Mouse (Mus musculus): ENCODE results near the gene Agrn. TPM values are rescaled to one million over a fixed set of nuclear protein-coding genes. Genes with fewer than 3 reads are reported as not detected.

Gene Agrn
- polyA plus RNA-seq, 1 experiment from 2014 or later = 155 TPM

DNA sequence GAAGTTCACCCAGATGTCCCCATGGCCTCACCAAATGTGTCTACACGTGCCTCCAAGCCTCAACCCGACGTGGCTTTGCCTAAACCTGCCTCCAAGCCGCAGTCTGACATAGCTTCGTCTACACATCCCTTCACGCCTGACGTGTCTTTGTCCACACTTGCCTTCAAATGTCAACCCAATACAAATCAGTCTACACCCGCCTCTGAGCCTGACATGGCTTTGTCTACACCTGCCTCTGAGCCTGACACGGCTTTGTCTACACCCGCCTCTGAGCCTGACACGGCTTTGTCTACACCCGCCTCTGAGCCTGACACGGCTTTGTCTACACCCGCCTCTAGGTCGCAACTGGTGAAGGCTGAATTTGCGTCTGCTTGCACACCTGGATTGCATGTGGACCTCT, 20.6 kb upstream of the Agrn start:
- H3K27me3 ChIP-seq = no peaks in the 10 kb centered on the region
- no peak overlapping the region for H3K4me3 ChIP-seq
- H3K4me2 ChIP-seq (replicated peaks) = no peak overlapping the region
- H3K36me3 ChIP-seq = no peaks in the 10 kb centered on the region
- no peak overlapping the region for H3K9ac ChIP-seq (replicated peaks)
- no peak overlapping the region for H3K27ac ChIP-seq (replicated peaks)
- no peak for ATAC-seq (ENCODE audit: low FRiP score, low read depth)
- 0 out of 2 replicates have a peak, but pooled peaks cover 2% of the 10 kb centered on the region for H3K4me1 ChIP-seq
- WGBS = 81% methylated on average over 16 of the region's 16 CpGs
- H3K9me3 ChIP-seq = no peaks in the 10 kb centered on the region

DNA sequence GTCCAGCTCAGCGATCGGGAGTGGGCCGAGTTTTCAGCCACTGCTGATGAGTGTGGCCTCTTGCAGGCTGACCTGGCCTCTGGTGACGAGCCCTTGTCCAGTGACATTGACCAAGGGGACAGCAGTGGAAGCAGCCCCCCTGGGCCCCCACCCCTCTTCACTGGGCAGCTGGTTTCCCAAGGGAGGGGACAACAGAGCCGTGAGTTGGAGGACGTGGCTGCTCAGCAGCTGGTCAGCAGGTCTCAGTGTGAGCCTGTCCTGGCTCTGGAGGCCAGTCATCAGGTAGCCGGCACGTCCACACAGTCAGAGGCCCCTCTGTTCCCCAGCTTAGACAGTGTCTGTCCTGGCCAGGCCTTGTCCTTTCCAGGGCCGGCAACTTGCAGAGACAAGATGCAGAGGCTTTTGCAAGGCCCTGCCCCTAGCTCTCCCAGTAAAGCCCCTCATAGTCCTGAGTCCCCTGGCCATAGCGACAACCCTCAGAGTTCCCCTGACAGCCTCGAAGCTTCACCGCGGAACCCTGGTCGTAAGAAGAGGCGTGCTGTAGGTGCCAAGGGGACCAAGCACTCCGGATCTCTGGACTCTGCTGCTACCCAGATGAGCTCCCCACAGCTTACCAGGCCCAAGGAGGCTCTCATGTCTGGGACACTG, 19.9 kb upstream of the Agrn start:
- Histone ChIP-seq H3K9me3 (no peaks in the 10 kb centered on the region), H3K4me3 (no peak overlapping the region), H3K36me3 (no peaks in the 10 kb centered on the region), H3K27ac (replicated peaks) (no peak overlapping the region), H3K27me3 (no peaks in the 10 kb centered on the region), H3K9ac (replicated peaks) (no peak overlapping the region), H3K4me1 (0 out of 2 replicates have a peak, but pooled peaks cover 2% of the 10 kb centered on the region), H3K4me2 (replicated peaks) (no peak overlapping the region)
- WGBS = 86% methylated on average over 16 of the region's 16 CpGs
- ATAC-seq (ENCODE audit: low FRiP score, low read depth) = no peak

DNA sequence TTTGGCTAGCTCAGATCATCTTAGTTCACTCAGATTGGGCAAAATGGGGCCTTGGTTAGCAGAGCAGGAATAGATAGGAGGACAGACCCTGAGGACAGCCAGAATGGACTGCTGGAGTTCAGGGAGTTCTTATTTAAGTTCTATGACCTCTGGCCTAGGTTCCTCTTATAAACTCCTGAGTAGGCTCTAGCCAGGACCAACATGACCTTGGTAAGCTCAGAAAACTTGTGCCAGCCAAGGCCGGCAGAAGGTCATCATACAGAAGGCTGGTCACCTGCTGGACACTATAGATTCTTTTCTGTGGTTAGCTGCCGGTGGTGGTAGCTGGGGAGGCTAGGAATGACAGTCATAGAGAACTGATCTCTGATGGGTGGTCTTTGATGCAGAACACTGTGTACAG, 18.9 kb upstream of the Agrn start:
- 82% methylated on average over 2 of the region's 2 CpGs for whole genome bisulfite sequencing
- H3K36me3 ChIP-seq = no peaks in the 10 kb centered on the region
- H3K27me3 ChIP-seq = no peaks in the 10 kb centered on the region
- no peak overlapping the region for H3K4me2 ChIP-seq (replicated peaks)
- H3K9me3 ChIP-seq = no peaks in the 10 kb centered on the region
- 0 out of 2 replicates have a peak, but pooled peaks cover 2% of the 10 kb centered on the region for H3K4me1 ChIP-seq
- H3K4me3 ChIP-seq = no peak overlapping the region
- no peak overlapping the region for H3K9ac ChIP-seq (replicated peaks)
- no peak for ATAC-seq (ENCODE audit: low FRiP score, low read depth)
- H3K27ac ChIP-seq (replicated peaks) = no peak overlapping the region

DNA sequence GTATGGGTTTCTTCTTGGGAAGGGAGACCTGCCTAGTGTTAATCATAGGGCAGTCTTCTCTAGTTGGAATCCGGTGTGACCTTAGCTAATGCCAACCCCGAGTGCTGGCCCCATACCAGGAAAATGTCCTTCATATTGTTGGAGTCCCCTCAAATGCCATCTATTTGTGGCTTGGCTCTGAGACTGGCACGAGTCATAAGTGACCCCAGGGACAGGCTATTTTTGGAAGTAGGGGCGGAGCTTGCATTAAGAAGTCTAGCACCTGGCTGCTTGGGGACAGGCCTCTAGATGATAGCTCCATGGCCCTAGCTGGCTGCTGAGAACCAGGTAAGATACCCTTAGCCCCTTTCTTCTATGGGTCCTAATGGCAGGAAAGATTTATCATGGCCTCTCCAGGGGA, 18.4 kb upstream of the Agrn start, which contains the start of gene Perm1:
Perm1 (plus strand) TSS at position 220 of the 400 bp plus-strand sequence.
- ATAC-seq (ENCODE audit: low FRiP score, low read depth) = no peak
- H3K9me3 ChIP-seq = no peaks in the 10 kb centered on the region
- H3K9ac ChIP-seq (replicated peaks) = no peak within 1 kb of the TSS
- H3K4me3 ChIP-seq = no peak within 1 kb of the TSS
- WGBS = 84% methylated on average over 4 of the region's 4 CpGs
- H3K36me3 ChIP-seq = no peaks in the 10 kb centered on the region
- H3K27me3 ChIP-seq = no peaks in the 10 kb centered on the region
- no peak within 1 kb of the TSS for H3K4me2 ChIP-seq (replicated peaks)
- no peak within 1 kb of the TSS for H3K27ac ChIP-seq (replicated peaks)
- H3K4me1 ChIP-seq = 0 out of 2 replicates have a peak, but pooled peaks cover 2% of the 10 kb centered on the region

DNA sequence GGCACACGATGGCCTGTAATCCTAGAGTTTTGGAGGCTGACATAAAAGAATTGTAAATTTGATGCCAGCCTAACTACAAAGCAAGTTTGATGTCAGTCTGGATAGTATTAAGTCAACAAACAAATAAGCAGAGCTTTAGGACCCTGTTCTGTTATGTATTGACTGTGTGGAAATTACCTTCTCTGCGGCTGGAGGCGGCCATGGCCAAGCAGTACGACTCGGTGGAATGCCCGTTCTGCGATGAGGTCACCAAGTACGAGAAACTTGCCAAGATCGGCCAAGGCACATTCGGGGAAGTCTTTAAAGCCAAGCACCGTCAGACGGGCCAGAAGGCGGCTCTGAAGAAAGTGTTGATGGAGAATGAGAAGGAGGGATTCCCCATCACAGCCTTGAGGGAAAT, 15.8 kb upstream of the Agrn start:
- no peak for ATAC-seq (ENCODE audit: low FRiP score, low read depth)
- no peaks in the 10 kb centered on the region for H3K4me1 ChIP-seq
- H3K27ac ChIP-seq (replicated peaks) = no peak overlapping the region
- 95% methylated on average over 13 of the region's 13 CpGs for WGBS
- H3K9me3 ChIP-seq = no peaks in the 10 kb centered on the region
- H3K36me3 ChIP-seq = no peaks in the 10 kb centered on the region
- no peak overlapping the region for H3K4me3 ChIP-seq
- H3K9ac ChIP-seq (replicated peaks) = no peak overlapping the region
- no peak overlapping the region for H3K4me2 ChIP-seq (replicated peaks)
- H3K27me3 ChIP-seq = no peaks in the 10 kb centered on the region

DNA sequence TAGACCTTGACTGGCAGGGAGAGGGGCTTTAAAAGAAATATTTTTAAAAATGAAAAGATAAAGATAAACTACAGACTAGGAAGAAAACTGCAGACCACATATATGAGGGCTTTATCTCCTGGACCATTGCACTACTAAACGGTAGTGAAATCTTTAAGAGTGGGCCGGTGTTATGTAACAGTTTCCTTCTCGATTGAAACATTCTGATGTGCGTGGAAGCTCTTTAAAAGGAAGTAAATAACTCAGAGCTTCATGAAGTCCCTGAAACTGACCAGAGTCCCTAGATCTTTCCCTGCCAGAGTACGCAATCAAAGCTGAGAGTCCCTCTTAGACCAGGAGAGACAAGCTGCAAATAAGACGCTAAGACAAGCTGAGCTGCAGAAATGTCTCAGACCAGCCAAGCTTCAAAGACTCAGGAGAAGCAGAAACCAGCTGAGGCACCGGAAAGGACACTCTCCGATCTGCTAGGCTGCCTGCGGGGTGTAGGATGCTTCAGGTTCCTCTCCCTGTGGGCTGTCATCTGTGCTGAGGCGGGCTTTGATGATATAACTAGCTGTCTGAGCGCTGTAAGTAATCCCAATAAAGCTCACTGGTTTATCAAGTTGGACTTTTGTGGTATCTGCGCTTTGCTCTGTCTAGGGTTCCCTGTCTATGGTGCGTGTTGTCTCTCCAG, 12.8 kb upstream of the Agrn start:
- H3K27ac ChIP-seq (replicated peaks) = no peak overlapping the region
- no peak for ATAC-seq (ENCODE audit: low FRiP score, low read depth)
- H3K9ac ChIP-seq (replicated peaks) = no peak overlapping the region
- H3K9me3 ChIP-seq = no peaks in the 10 kb centered on the region
- 0 out of 2 replicates have a peak, but pooled peaks cover 3% of the 10 kb centered on the region for H3K27me3 ChIP-seq
- H3K4me2 ChIP-seq (replicated peaks) = no peak overlapping the region
- H3K4me1 ChIP-seq = peaks cover 4% of the 10 kb centered on the region; the same call in 1 of the 2 replicates
- H3K36me3 ChIP-seq = no peaks in the 10 kb centered on the region
- H3K4me3 ChIP-seq = no peak overlapping the region
- WGBS = 82% methylated on average over 13 of the region's 13 CpGs

DNA sequence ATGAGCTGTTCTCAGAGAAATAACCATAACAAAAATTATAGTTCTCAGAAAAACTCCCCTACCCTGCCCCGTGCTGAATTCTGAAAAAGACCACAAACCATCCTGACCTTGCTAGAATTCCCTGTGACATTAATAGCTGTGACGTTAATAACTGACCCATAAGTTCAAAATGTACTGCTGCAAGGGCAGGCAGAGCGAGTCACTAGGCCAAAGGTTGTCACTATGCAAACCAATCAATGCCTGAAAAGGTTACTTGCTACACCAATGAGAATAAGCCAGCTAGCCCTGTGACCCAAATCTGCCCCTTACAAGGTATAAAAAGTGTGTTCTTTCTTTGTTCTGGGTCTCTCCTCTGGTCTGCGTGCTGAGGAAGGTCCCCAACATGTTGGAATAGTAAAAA, 11.6 kb upstream of the Agrn start:
- Histone ChIP-seq H3K4me2 (replicated peaks) (no peak overlapping the region), H3K27me3 (peaks cover 13% of the 10 kb centered on the region; the same call in 1 of the 2 replicates), H3K36me3 (no peaks in the 10 kb centered on the region), H3K9me3 (no peaks in the 10 kb centered on the region), H3K4me1 (peaks cover 16% of the 10 kb centered on the region), H3K9ac (replicated peaks) (no peak overlapping the region), H3K4me3 (no peak overlapping the region), H3K27ac (replicated peaks) (no peak overlapping the region)
- 88% methylated on average over 4 of the region's 4 CpGs for WGBS
- ATAC-seq (ENCODE audit: low FRiP score, low read depth) = no peak

DNA sequence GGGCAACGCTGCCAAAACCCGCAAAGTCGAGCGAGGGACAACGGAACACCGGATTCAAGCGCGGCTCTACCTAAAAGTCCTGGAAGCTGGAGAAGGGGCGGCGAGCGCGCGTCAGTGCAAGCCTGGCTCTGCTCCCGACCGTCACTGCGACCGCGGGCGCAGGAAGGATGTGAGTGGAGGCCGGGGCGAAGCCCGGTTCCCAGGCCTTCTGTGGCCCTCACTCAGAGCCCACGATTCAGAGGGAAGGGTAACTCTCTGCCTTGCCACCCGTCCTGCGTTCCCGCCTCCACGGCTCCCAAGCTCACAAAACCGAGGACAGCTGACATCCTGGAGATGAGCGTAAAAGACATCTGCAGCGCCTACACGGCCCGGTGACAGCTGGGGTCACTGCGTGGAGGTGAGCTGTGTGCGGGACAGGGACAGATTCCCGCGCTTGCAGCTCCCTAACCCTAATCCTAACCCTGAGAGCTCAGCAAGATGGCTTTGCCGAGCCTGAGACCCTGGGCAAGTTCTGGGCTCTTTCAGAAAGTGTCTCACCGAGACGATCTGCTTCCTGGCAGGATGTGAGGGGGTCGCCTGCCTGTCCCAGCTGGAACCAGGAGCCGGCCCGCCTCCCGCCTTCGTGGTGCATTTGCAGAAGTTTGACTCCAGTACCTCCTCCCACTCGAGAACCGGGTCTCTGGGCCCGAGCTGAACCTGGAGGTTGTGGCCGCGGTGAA, 6.3 kb upstream of the Agrn start:
- H3K4me1 ChIP-seq = peaks cover 31% of the 10 kb centered on the region
- no peaks in the 10 kb centered on the region for H3K36me3 ChIP-seq
- peak overlapping the region; percentile 67 for H3K4me3 ChIP-seq
- H3K27me3 ChIP-seq = peaks cover 27% of the 10 kb centered on the region
- peak overlapping the region; percentile 76 for H3K27ac ChIP-seq (replicated peaks)
- peak overlapping the region; percentile 93 for H3K4me2 ChIP-seq (replicated peaks)
- peak overlapping the region; percentile 77 for H3K9ac ChIP-seq (replicated peaks)
- ATAC-seq (ENCODE audit: low FRiP score, low read depth) = no peak; the same call in none of the 2 replicates
- WGBS = under 1% methylated on average over 49 of the region's 49 CpGs
- no peaks in the 10 kb centered on the region for H3K9me3 ChIP-seq

DNA sequence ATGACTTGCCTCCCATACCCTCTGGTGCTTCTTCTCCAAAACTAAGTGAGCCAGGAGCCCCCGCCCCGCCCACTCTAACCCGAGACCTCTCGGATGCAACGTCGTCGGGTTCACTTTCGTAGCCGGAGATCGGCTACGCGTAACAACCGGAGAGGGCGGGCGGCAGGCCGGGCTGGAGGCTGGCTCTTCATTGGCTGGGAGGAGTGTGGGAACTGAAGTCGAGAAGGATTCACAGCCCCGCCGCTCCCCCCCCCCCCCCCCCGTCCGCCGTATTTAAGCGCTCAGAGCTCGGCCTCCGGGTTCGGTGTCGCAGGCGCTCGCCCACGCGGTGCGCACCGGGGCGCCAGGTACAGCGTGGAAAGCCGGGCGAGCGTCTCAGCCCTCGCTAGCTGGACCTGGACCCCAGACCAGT, 5.7 kb upstream of the Agrn start, which contains the start of gene AW011738:
AW011738 (plus strand) TSS at position 304 of the 412 bp plus-strand sequence.
- no peaks in the 10 kb centered on the region for H3K36me3 ChIP-seq

DNA sequence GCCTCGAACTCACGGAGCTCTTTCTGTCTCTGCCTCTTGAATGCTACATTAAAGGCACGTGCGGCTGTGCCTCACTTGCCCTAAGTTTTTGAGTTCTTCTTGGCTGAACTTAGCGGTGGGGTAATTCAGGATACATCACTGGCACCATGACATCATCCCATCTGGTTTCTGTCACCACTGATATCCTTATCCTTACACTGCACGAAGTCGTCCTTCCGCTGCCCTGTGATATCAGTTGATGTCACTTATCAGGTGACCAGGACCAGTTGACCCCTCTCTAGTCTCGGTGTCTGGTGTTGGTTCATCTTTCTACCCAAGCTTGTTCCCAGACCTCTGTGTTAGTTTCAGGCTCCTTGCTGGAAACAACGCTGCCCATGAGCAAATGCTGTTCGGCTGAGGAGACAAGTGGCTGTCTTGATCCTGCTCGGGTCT, 5.2 kb upstream of the Agrn start:
- H3K27ac ChIP-seq (replicated peaks) = peak overlapping the region; percentile 66
- peak overlapping the region; percentile 67 for H3K4me3 ChIP-seq
- no peaks in the 10 kb centered on the region for H3K36me3 ChIP-seq
- peaks cover 34% of the 10 kb centered on the region for H3K4me1 ChIP-seq
- ATAC-seq (ENCODE audit: low FRiP score, low read depth) = no peak
- 48% methylated on average over 12 of the region's 12 CpGs for WGBS
- peak overlapping the region; percentile 77 for H3K9ac ChIP-seq (replicated peaks)
- no peaks in the 10 kb centered on the region for H3K9me3 ChIP-seq
- peaks cover 27% of the 10 kb centered on the region for H3K27me3 ChIP-seq
- H3K4me2 ChIP-seq (replicated peaks) = peak overlapping the region; percentile 93

More for the DNA sequence above, 5.7 kb upstream of the Agrn start, which contains the start of gene AW011738:
- Histone ChIP-seq H3K9ac (replicated peaks) (peak within 1 kb of the TSS; percentile 77), H3K4me1 (peaks cover 34% of the 10 kb centered on the region), H3K4me2 (replicated peaks) (peak within 1 kb of the TSS; percentile 93), H3K4me3 (peak within 1 kb of the TSS; percentile 67), H3K27ac (replicated peaks) (peak within 1 kb of the TSS; percentile 76), H3K27me3 (peaks cover 27% of the 10 kb centered on the region), H3K9me3 (no peaks in the 10 kb centered on the region)
- peak; percentile 81 for ATAC-seq (ENCODE audit: low FRiP score, low read depth)
- WGBS = under 1% methylated on average over 34 of the region's 39 CpGs

DNA sequence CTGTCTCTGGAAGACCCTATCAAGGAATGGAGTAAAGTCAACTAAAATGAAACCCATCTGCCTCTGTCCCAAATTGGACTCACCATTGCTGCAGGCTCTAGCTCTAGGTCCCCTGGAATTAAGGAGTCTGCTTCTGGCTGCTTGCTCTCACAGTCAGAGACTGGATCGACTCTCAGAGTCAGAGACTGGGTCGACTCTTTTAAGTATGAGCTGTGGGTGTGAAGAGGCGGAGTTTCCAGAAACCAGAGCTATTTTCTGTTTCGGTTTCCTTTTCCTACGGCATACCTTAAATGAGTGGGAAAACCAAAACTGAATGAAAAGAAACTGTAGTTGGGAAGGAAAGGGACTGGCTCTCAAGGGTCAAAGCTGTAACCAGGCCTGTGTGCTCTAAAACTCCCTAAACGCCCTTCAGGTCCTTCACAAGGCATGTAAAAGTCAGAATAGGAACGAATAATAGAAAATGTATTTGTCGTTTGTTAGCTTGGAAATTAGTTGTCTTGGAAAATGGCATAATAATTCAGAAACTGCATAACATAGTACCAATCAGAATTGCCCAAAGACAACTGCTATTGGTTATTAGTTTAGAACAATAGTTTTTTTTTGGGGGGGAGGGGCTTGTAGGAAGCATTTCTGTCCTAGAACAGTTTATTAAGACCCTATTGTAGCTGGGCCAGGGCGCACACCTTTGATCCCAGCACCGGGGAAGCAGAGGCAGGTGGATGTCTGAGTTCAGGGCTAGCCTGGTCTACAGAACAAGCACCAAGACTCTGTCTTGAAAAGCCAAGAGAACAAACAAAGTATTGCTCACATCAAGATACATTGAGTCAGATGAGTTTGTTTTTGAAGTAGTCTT, 3.6 kb upstream of the Agrn start, which contains the start of gene Isg15:
Isg15 (minus strand) TSS at position 196 of the 853 bp plus-strand sequence.
- H3K4me1 ChIP-seq = peaks cover 38% of the 10 kb centered on the region
- H3K27me3 ChIP-seq = peaks cover 27% of the 10 kb centered on the region
- no peak within 1 kb of the TSS for H3K4me3 ChIP-seq
- no peak within 1 kb of the TSS for H3K4me2 ChIP-seq (replicated peaks)
- no peak within 1 kb of the TSS for H3K27ac ChIP-seq (replicated peaks)
- H3K36me3 ChIP-seq = no peaks in the 10 kb centered on the region
- ATAC-seq (ENCODE audit: low FRiP score, low read depth) = no peak
- 70% methylated on average over 10 of the region's 10 CpGs for WGBS
- H3K9ac ChIP-seq (replicated peaks) = no peak within 1 kb of the TSS
- no peaks in the 10 kb centered on the region for H3K9me3 ChIP-seq

Measured in midbrain, embryonic 12.5 days (tissue).